Mouse (Mus musculus) urinary bladder, adult 18-20 months (tissue): ENCODE measurements around the gene Aknad1.

Source experiments
- DNase-seq, 2 experiments: peaks; one replicate each; pipeline ENCODE4 v3.0.0; 2022; ENCODE audit warnings: low spot score in 2 of 2, mixed read lengths in 2 of 2

The Aknad1 gene

GRCm38 (mm10) chr3:108739045-108739708 is at the start of gene Aknad1:
TSS of gene Aknad1 (plus strand) at chr3:108739658.
- DNase-seq, result no peak

- DNase-seq, result no peak
Measured at GRCm38 (mm10) chr3:108689979-108690378, 49.5 kb upstream of the Aknad1 start.

- DNase-seq, result no peak
Measured at GRCm38 (mm10) chr3:108694321-108694720, 45.1 kb upstream of the Aknad1 start.

- no peak for DNase-seq
Measured at GRCm38 (mm10) chr3:108698662-108699061, 40.8 kb upstream of the Aknad1 start.

GRCm38 (mm10) chr3:108699786-108700185 is 39.7 kb upstream of the Aknad1 start:
- no peak for DNase-seq

GRCm38 (mm10) chr3:108701256-108701655 is 38.2 kb upstream of the Aknad1 start:
- DNase-seq, result no peak

- no peak for DNase-seq
Measured at GRCm38 (mm10) chr3:108702789-108703188, 36.7 kb upstream of the Aknad1 start.

GRCm38 (mm10) chr3:108711296-108711695 is 28.2 kb upstream of the Aknad1 start:
- DNase-seq, result no peak

- no peak for DNase-seq
Measured at GRCm38 (mm10) chr3:108713065-108713675, 26.3 kb upstream of the Aknad1 start.

GRCm38 (mm10) chr3:108714837-108715236 is 24.6 kb upstream of the Aknad1 start:
- no peak for DNase-seq

GRCm38 (mm10) chr3:108717896-108718502 is 21.5 kb upstream of the Aknad1 start:
- DNase-seq, result no peak

- no peak for DNase-seq
Measured at GRCm38 (mm10) chr3:108719357-108719756, 20.1 kb upstream of the Aknad1 start.

- DNase-seq, result no peak
Measured at GRCm38 (mm10) chr3:108719761-108720160, 19.7 kb upstream of the Aknad1 start.

- peak; percentile 43 to 46 for DNase-seq
Measured at GRCm38 (mm10) chr3:108721076-108721991, 18.1 kb upstream of the Aknad1 start.

- peak; percentile 94 to 95 for DNase-seq
Measured at GRCm38 (mm10) chr3:108722036-108722872, 17.2 kb upstream of the Aknad1 start, which contains the start of gene Gpsm2. TSS of gene Gpsm2 (minus strand) at chr3:108722309.

GRCm38 (mm10) chr3:108726413-108726812 is 13.0 kb upstream of the Aknad1 start:
- no peak for DNase-seq

GRCm38 (mm10) chr3:108727344-108727743 is 12.1 kb upstream of the Aknad1 start:
- no peak for DNase-seq

GRCm38 (mm10) chr3:108727776-108728175 is 11.7 kb upstream of the Aknad1 start:
- DNase-seq, result no peak

GRCm38 (mm10) chr3:108730316-108730715 is 9.1 kb upstream of the Aknad1 start:
- peak; percentile 31 to 38 for DNase-seq

- DNase-seq, result no peak
Measured at GRCm38 (mm10) chr3:108737761-108738160, 1.7 kb upstream of the Aknad1 start.

- no peak for DNase-seq
Measured at GRCm38 (mm10) chr3:108744060-108744459, 4.6 kb downstream of the Aknad1 start.
